Mouse (Mus musculus): ENCODE measurements around the gene Myof.

Gene Myof

GRCm38 (mm10) chr19:37876605-37877245, 166.7 kb downstream of the Myof start:
- DNase-seq (ENCODE audit: low read depth, low spot score) = no peak

- DNase-seq (ENCODE audit: low read depth, low spot score) = no peak
Observed at GRCm38 (mm10) chr19:37873499-37873898, 169.9 kb downstream of the Myof start.

- no peak for DNase-seq (ENCODE audit: low read depth, low spot score)
Observed at GRCm38 (mm10) chr19:37867592-37867991, 175.8 kb downstream of the Myof start.

- no peak for DNase-seq (ENCODE audit: low read depth, low spot score)
Observed at GRCm38 (mm10) chr19:37866994-37867393, 176.4 kb downstream of the Myof start.

- DNase-seq (ENCODE audit: low read depth, low spot score) = no peak
Observed at GRCm38 (mm10) chr19:37861171-37861570, 182.2 kb downstream of the Myof start.

GRCm38 (mm10) chr19:37860267-37860666, 183.1 kb downstream of the Myof start:
- DNase-seq (ENCODE audit: low read depth, low spot score) = no peak

DNA sequence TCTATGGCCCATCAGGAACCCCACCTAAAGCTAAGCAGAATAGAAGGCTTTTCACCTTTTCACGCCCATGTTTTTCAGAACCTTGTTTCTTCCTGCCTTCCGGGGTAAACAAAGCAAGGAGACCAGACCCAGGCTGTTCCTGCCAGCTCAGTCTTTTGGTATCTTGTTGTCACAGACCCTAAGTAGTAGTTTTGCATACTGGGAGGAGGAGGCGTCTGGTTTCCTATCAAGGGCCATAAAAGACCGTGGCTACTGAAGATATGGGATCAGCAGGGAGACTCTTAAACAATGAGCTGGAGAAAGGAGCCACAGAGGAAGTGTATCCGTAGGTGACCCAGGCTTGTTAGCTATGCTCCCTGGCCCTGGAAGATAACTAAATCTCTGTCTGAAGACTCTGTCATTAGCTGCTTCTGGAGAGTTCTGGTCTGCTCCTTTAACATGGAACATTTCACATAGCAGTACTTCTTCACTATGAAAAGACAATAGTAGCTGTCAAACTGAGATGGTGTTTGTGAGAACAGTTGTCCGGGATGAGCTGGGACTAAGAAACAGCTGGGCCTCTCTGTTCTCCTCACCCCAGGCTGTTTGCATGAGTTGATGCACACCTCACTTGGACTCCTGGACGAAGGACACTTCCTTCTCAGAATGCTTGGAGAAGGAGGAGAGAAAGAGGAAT, 184.8 kb downstream of the Myof start:
- no peak for DNase-seq (ENCODE audit: low read depth, low spot score)

GRCm38 (mm10) chr19:37852056-37852455, 191.3 kb downstream of the Myof start:
- no peak for DNase-seq (ENCODE audit: low read depth, low spot score)

DNA sequence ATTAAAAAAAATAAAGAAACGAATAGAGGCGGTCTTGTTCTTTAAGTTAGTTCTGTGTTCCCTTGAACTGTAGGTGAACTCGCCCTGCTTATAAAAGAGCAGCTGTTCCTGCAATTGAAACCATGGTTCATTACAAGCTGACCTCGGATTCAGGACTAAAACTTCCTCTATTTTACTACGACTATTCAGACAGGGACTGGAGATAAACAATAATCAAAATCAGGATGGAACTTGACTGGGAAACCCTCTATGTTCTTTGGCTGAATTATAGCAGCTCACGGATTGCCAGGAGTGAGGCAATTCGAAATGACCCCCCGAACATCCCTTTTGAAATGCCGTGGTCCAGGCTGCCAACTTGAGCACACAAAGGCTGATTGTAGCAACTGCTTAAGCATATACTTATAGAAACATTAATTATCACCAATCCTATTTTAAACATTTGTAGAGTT, 191.8 kb downstream of the Myof start:
- DNase-seq (ENCODE audit: low read depth, low spot score) = no peak
